Mouse (Mus musculus) kidney, postnatal 36 days (tissue): ENCODE measurements around the gene Xpr1.

Experiments
- DNase-seq, 2 experiments: peaks; one replicate each; pipeline ENCODE4 v3.0.0; 2021 to 2022; ENCODE audit warnings: mixed read lengths in 2 of 2

The Xpr1 gene

DNA sequence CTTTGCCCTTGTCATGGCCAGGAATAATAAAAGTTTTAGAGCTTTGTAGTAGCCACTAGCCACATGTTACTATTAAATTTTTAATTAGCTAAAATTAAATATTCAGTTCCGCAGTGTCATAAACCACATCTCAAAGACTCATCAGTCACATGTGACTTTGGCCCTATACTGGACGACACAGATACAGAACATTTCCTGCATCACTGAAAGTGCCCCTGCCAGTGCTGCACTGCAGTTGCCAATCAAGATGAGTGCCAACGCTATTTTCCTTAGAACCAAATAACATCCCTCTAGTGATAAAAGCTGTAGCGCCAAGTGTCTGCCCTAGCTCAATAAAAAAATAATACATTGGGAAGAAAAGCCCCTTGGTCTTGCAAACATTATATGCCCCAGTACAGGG, 17.2 kb downstream of the Xpr1 start:
- no peak for DNase-seq

DNA sequence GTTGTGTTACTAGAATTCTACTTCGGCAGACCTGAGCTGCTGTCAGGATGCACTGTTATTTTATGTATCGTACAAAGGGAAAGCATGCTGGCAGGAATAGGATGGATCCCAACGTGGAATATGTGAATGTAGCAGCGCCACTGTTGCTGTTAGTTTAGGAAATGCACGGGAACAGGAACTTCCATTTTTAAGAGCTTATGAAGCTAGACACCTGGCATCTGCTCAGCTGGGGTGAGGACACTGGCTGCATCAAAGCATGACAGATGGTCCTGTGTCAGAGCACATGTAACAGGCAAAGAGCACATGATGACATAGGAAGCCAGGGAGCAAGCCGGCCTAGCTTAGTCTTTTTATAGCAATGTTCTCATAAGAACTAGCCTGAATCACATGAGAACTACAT, 22.4 kb downstream of the Xpr1 start:
- no peak for DNase-seq

DNA sequence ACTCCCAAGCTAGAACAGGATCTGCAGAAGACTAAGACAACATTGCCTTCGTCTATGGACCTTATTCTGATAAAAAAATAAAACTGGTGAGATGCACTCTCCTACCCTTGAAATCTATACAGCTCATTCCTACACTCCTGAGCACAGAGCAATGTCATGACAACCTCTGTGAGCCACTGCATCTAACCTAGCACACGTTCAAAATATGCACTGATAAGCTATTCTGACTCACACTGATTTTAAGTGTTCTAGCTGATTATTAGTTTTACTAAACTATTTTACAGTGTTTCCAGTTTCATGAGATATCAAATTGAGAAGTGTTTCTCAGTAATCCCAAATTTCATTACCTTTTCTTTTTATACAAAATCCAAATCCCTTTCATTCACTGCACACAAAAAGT, 23.2 kb downstream of the Xpr1 start:
- no peak for DNase-seq

DNA sequence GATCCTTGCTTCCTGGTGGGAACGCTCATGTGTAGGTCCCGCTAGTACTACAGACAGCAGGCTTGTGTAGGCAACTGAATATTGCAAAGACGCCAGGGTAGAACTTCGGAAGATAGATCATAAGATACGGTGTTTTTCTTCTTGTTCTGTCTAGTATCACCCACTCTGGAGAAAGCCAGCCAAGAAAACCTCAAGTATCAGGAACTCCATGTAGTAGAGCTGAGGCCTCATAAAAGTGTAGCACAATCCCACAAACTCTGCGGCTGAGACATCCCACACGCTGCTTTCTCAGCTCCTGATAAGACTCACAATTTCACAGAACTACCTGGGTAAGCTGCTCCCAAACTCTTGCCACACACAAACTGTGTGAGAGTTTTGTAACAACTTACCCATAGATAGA, 24.4 kb downstream of the Xpr1 start:
- DNase-seq: no peak

DNA sequence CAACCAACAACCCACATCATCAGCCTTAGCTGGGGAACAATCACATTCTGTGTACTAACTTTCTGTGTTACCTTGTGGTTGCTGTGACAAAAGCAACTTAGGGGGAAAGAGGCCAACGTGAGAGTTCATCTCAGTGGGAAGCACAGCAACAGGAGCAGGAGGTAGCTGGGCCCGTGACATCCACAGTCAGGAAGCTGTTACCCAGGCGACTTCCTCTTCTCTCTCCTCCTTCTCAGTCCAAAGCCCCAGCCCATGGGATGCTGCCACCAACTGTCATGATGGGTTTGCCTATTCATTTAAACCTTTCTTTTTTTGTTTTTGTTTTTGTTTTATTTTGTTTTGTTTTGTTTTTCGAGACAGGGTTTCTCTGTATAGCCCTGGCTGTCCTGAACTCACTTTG, 25.7 kb downstream of the Xpr1 start:
- DNase-seq: no peak

DNA sequence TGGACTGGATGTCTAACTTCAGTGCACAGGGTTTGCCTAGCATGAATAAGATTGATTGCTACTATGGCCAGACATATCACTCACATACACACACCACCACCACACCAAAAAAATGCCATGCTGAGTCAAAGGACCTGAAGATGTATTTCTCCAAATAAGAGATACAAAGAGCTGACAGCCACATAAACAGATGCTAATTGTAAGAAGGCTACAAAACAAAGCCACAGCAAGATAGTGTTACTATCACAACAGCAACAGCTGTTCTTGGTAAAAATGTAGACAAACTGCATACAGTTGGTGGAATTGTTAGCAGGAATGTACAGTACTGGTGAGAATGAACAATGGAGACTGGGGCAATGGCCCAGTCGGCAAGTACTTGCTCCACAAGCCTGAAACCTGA, 28.8 kb downstream of the Xpr1 start:
- no peak for DNase-seq

DNA sequence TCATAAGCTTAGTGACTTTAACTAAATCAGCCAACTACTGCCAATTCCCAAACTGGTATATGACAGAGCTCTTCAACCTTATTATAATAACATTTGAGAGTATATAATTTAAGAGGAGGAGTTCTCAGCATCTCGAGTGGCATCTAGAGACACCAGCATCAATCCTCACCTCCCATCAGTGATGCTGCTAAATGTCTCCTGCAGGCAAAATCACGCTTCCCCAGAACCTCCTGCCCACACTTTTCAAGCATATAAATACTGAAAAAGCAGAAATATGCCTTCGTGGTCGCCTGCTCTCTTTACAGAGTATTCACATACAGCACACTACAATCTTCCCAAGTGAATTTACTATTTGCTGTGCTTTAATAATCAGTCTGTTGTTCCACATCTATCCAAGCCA, 30.7 kb downstream of the Xpr1 start:
- no peak for DNase-seq

DNA sequence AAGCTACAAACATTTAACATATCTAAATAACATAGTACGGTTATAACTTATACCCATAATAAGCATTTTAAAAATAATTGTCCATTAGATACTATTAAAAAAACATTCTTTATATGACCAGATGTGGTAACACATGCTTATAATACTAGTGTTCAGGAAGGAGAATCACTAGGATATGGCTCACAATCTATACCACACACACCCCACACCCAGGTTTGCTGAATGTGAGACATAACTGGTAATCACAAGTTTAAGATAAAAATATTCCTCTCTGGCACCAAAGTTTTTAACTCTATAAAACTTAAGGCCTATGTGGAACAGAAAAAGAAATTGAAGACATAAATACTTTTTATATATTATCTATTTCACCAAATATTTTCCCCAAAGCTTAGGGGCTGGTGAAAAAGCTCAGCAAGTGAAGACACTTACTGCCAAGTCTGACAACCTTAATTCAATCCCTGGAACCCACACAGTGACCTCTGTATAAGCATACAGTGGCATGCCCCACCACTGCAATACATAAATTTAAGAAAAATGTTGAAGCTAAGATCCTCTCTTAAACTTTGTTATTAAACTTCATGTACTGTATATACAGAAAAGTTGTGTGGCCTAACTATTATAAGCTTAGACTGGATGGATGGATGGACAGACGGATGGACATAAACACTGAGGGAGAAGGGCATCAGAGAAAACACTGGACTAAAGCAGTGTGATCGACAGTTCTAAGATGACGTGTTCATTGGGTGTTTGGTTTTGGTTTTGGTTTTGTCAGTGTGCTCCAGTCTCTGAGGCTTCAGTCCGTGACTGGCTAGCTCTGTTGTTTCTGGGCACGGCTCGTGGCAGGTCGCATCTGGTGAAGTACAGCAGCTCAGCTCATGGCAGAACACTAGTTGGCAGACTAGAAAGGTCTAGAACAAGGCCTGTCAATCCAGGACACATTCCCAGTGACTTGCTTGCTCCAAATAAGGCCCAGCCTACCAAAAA, 33.6 kb downstream of the Xpr1 start:
- no peak for DNase-seq

DNA sequence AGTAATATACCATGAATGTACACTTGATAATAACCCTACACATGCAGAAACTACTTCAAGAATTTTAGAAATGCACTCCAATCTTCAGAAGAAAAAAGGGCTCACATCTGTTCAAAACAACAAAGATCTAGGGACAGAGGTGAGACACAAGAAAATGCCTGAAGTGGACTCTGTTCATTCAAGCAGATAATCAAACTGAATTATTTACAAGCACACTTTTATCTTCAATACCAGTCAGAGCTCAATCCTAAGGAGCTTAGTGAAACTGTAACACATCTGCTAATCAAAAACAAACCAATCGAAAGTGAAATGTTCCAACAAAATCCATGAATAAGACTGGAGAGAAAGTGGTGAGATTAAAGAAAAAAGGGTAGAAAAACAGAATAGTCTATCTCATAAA, 35.3 kb downstream of the Xpr1 start:
- no peak for DNase-seq

DNA sequence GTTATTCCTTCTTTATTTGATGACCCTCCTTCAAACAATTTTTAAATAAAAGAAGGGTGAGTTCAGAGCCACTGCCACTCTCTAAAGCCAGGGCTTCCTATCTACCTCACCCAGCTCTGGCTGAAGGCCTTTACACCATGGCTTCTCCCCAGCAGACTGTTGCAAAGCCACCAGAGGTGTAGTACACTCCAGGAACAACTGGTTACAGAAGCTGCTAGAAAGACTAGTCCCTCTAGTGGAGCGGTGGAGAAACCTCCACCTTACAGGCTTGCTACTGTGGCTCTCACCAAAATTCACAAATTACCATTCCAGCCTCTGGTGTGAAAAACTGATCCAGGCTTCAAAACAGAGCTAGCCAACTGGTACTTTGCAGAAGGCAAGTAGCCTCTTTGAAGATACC, 37.9 kb downstream of the Xpr1 start:
- DNase-seq: no peak

DNA sequence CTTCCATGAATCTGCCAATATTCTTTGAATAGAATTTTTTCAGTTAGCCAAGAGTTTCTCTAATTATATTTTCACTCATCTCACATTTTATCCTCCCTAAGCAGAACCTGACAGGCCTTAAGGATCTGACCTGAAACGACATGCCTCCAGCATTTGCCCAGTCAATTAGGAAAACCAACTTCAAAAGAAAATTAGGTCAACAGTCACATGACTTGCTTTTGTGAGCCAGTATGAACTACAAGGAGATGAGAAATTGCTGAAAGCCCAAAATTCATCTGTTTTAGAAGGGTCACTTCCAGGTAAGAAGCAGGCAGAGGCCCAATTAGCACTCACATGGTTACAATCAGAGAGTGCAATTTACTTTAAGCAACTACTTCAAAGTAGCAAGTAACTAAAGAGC, 44.4 kb downstream of the Xpr1 start:
- peak in 1 of 2 experiments; percentile 5 for DNase-seq

DNA sequence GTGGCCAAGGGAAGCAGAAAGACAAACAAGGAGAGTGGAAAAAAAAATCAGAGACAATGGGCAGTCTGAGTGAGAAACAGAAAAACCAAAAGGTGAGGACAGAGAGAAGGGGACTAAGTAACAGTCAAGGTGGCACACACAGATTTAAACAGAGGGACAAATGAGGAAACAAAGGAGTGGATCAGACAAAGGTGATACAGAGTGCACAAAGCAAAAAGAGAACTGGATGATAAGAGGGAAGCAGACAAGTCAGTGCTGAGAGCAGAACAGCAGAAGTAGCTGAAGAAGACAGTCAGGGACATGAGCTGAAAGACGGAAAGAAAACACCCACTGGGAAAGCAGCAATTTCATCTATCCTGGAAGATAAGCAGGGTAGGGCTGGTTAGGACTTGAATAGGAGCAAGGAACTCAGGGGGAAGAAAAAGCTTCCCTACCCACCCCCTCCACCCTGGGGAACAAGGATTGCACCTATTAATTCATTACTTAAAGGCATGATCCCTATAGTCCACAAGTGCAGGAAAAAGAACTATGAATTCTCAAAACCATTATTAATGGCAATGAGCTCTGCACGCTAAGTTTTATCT, 47.0 kb downstream of the Xpr1 start:
- no peak for DNase-seq

DNA sequence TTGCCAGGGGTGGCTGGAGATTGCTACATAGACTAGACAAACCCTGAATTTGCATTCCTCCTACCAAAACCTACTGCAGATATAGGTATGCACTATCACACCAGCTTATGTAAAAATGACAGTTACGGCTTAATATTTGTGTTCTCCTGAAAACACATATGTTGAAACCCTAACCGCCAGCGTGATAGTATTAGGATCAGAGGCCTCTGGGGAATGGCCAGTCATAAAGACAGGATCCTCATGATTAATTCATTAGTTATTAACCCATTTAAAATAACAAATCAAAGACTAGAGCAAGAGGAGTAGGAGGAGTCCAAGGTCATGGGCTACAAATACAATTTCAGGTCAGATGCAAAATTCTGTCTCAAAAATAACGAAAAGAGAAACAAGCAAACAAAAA, 50.8 kb downstream of the Xpr1 start:
- no peak for DNase-seq

DNA sequence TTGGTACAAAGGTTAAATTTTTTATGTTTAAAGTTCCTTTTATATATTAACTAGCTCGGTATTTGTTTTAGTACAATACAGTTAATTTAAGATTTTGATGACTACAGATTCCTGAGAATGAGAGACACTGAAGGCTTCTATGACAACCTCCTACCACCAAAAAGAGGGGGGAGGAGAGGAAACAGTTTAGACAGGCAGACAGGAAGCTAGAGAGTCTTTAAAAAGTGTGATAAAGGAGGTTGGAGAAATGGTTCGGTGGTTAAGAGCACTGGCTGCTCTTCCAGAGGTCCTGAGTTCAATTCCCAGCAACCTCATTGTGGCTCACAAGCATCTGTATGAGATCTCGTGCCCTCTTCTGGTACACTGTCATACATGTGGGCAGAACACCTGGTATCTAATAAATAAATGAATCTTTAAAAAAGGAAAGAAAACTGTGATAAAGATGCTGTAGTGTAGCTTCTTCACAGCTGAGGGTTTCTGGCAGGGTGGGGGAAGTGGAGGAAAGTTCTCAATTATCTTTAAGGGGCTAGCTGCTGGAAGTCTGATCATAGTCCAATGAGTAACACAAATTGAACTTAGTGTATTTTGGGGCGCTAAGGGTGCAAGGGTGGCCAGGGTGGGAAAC, 55.6 kb downstream of the Xpr1 start:
- DNase-seq: no peak

DNA sequence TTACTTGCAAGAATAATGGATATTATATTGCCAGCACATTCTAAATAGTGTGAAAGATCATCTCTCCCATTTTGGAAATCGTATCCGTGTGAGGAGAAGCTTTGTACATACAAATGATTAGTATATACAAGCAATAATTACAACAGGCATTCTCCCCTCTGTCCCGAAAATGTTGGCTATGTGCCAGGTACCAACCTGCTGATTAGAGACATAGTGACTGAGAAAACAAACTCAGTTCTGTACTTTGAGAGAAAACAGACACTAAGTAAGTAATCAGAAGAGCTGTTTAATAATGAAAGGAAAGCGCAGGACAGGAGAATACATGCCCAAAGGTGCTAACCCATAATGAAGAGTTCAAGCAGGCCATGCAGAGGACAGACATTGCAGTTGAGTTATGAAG, 64.1 kb downstream of the Xpr1 start:
- peak in 1 of 2 experiments; percentile 11 for DNase-seq

DNA sequence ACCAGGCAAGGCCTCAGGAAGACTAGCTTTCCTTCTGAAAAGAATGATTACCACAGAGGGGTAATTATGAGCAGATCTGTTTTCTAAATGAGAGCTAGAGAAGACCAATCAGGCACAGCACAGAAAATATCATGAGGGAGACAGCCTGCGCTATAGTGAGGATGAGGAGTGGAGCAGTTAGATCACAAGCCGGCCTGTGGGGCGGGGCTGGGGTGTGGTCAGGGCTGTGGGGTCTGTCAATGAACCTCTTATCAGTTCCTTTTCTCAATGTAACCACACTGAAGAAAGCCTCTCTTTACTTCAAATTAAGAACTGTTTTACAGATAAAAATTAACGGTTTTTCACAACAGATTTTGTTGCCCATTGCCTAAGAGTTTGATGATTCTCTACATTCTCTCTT, 65.7 kb downstream of the Xpr1 start:
- no peak for DNase-seq

DNA sequence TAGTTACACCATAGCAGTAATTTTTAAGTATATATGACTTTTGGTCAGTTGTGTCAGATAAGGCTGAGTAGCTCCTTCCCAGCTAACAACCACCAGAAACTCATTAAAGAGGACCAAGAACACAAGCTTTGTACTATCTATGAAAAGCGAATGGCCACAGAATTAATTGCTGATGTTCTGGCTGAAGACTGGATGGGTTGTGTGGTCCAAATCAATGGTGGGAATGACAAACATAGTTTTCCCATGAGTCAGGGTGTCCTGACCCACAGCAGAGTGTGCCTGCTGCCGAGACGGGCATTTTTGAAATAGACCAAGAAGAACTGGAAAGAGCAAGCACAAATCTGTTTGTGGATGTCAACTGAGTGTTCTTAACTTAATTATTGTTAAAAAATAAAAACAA, 68.7 kb downstream of the Xpr1 start:
- DNase-seq: no peak

DNA sequence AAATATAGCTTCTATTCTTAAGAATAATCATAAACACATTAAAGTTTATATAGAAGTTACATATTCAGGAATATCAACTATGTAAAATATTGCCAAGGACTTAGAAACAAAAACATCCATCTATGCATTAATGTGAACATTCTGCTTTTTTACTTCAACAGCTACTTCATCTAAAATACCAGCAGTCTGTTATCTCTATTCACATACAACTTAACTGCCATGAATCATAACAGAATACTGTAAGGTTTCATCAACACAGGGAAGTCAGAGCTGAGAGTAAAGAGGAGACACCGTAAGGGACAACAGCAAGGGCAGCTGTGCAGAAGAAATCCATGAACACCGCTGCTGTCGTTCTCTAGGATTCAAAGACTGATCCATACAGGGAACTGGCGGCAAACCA, 69.9 kb downstream of the Xpr1 start:
- DNase-seq: no peak

DNA sequence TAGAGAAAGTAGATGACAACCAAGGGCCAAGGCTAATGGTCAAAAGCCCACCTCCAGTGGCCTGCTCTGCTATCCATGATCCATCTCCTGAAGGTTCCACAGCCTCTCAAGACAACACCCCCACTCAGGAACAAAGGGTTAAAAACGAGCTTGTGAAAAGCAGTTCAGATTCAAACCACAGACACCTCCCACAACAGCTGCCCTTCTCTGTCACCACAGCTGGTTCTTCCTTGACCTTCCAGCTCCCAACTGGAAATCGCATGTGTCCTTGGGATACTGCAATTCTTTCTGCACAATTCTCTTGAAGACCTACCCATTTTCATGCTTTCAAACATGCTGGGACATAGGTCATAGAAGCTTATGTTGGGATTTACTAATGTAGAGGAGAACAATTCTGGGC, 73.2 kb downstream of the Xpr1 start:
- DNase-seq: no peak

DNA sequence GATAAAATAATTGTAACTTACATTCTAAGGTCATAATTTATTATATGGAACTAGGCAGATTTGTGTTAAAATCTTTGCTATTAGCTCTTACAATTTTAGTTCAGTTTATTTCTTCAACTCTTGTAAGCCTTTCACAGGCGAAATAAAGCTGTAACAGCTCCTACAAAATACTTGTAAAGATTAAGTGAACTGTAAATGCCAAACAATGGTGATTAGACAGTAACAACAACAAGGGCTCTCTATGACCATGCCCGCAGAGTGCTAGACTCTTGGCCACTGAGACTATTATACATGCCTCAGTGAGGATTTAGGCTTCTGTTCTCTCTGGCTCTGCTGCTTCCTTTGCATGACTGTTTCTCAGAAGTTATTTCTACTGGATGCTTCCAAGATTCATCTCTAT, 77.6 kb downstream of the Xpr1 start:
- DNase-seq: no peak

DNA sequence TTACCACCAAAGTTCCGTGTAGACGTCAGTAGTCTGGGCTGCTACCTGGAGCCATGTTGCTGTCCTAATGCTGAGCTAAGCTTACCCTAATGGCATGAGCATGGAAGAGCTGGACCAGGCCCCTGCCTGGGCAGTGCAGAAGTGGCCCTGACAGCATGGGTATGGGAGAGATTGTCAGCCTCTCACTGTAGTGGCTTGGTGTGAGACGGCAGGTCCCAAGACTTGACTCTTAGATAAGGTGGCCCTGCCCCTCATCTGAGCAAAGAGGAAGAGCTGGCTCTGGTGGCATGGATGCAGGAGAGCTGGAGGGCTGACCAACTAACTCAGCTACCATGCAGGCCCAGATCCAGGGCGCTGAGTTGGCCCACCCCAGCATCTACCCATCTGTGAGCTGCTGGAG, 79.9 kb downstream of the Xpr1 start:
- no peak for DNase-seq

DNA sequence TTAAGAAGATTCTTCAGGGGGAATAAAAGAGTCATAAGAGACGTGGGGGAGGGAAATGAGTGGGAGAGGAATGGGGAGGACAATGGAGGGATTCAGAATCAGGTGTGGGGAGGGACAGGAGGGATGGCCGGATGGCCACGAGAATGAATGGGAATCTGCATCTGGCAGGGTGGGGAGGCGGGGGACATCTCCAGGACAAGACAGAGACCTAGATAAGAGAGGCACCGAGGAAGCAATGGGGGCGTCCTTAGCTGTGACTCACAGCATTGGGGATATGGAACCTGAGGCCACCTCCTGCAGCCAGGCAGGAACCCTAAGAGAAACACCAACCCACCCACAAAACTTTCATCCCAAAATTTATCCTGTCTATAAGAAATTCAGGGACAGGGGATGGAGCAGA, 81.3 kb downstream of the Xpr1 start:
- no peak for DNase-seq

DNA sequence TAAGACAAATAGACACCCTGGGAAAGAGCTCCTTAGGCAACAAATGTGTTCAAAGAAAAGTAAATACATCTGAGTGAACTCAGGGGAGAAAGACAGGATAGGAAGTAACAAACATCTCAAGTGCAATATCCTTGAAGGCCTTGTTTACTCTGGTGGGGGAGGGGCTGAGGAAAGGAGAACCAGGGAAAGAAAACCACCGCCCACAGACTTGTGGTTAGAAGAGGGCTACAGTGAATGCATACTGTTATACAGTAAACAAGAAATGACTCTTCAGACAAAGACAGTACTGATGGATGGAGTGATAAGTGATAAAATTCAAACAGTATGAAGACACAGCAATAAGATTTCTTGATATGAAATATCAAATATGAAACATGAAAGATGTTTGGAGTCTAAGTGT, 95.0 kb downstream of the Xpr1 start:
- peak in 1 of 2 experiments; percentile 9 for DNase-seq
